Mouse (Mus musculus) hindbrain, embryonic 14.5 days (tissue): Measurements from ENCODE around the gene 4930524J08Rik. TPM values are rescaled to one million over a fixed set of nuclear protein-coding genes. Genes with fewer than 3 reads are reported as not detected.

ENCODE experiments used
- ATAC-seq: fragments of 200-750 bp; cut with Nextera tagmentation; 2 replicates; pipeline ENCODE4 v1.8.0; 2017; ENCODE audit warnings: moderate number of reproducible peaks, mild to moderate bottlenecking, moderate TSS enrichment, moderate library complexity; ENCODE audit not compliant: low FRiP score
- DNase-seq: peaks from one replicate; pipeline ENCODE4 v3.0.0-alpha.2; 2015; ENCODE audit warnings: low spot score
- H3K27ac ChIP-seq: fragments of 300-500 bp; sonication (generic); 2 replicates; pipeline ENCODE4 v1.5.1; 2014; ENCODE audit warnings: mild to moderate bottlenecking, moderate library complexity
- H3K27me3 ChIP-seq: fragments of 300-500 bp; sonication (generic); 2 replicates; pipeline ENCODE4 v1.6.1; 2014; ENCODE audit warnings: mild to moderate bottlenecking, low read length, mixed read lengths; ENCODE audit not compliant: control insufficient read depth, insufficient read depth
- H3K36me3 ChIP-seq: fragments of 300-500 bp; sonication (generic); replicated peaks from 2 replicates; pipeline ENCODE4 v1.6.1; 2014; ENCODE audit not compliant: control insufficient read depth, insufficient read depth
- H3K4me1 ChIP-seq: fragments of 300-500 bp; sonication (generic); replicated peaks from 2 replicates; pipeline ENCODE4 v1.6.1; 2014; ENCODE audit warnings: antibody characterized with exemption, low read length, mixed read lengths; ENCODE audit not compliant: control insufficient read depth, insufficient read depth
- H3K4me2 ChIP-seq: fragments of 300-500 bp; sonication (generic); replicated peaks from 2 replicates; pipeline ENCODE4 v1.6.1; 2014; ENCODE audit warnings: mild to moderate bottlenecking, moderate library complexity
- H3K4me3 ChIP-seq: fragments of 300-500 bp; sonication (generic); replicated peaks from 2 replicates; pipeline ENCODE4 v1.5.1; 2014; ENCODE audit warnings: mild to moderate bottlenecking, low read length
- H3K9ac ChIP-seq: fragments of 300-500 bp; sonication (generic); 2 replicates; pipeline ENCODE4 v1.6.1; 2014
- H3K9me3 ChIP-seq: fragments of 300-500 bp; sonication (generic); 2 replicates; pipeline ENCODE4 v1.6.1; 2016; ENCODE audit warnings: low read length; ENCODE audit not compliant: control insufficient read depth
- WGBS: fragments of 180-500 bp; shearing (Covaris S2); extraction: QIAGEN DNeasy Blood & Tissue Kit; methylation state at CpG from one replicate; pipeline ENCODE4 v1.1.7; 2014; 5-methylcytosine and 5-hydroxymethylcytosine counted together
- polyA plus RNA-seq: library from polyadenylated mRNA; unstranded; fragments of >200 nt; fragmentation: Nextera tagmentation; extraction: Ambion mirVana; gene quantifications from 2 replicates; pipeline ENCODE4 v1.2.1, GENCODE M21; 2014

The 4930524J08Rik gene
- 3.4 and 4.0 TPM in 2 replicates for polyA plus RNA-seq

- Histone ChIP-seq H3K4me1 (peaks cover 30% of the 10 kb centered on the region), H3K4me3 (peak within 1 kb of the TSS; percentile 96), H3K27me3 (no peaks in the 10 kb centered on the region), H3K27ac (peak within 1 kb of the TSS; percentile 98), H3K36me3 (no peaks in the 10 kb centered on the region), H3K4me2 (peak within 1 kb of the TSS; percentile 72), H3K9ac (peak within 1 kb of the TSS; percentile 99), H3K9me3 (no peaks in the 10 kb centered on the region)
- ATAC-seq, result peak; percentile 99
- WGBS, result under 1% methylated on average over 80 of the region's 97 CpGs
- DNase-seq, result peak; percentile 97
Measured at GRCm38 (mm10) chr5:99978699-99979442, at the start of gene 4930524J08Rik, which contains the start of gene Hnrnpd. Gene 4930524J08Rik (plus strand): TSS chr5:99979061. Gene Hnrnpd (minus strand): TSS chr5:99978938.

GRCm38 (mm10) chr5:99931910-99932309, 47.0 kb upstream of the 4930524J08Rik start:
- ATAC-seq (no peak), DNase-seq (no peak)
- Histone ChIP-seq H3K27me3 (no peaks in the 10 kb centered on the region), H3K4me3 (no peak overlapping the region), H3K27ac (no peak overlapping the region), H3K4me2 (no peak overlapping the region), H3K4me1 (no peaks in the 10 kb centered on the region), H3K9me3 (no peaks in the 10 kb centered on the region), H3K9ac (no peak overlapping the region), H3K36me3 (no peaks in the 10 kb centered on the region)
- 84% methylated on average over 6 of the region's 6 CpGs for WGBS

GRCm38 (mm10) chr5:99939440-99939839, 39.4 kb upstream of the 4930524J08Rik start:
- ATAC-seq (no peak), DNase-seq (no peak)
- Histone ChIP-seq H3K9me3 (peaks cover 5% of the 10 kb centered on the region; the same call in 1 of the 2 replicates), H3K4me2 (no peak overlapping the region), H3K9ac (no peak overlapping the region), H3K4me3 (no peak overlapping the region), H3K4me1 (no peaks in the 10 kb centered on the region), H3K27ac (no peak overlapping the region), H3K36me3 (no peaks in the 10 kb centered on the region), H3K27me3 (no peaks in the 10 kb centered on the region)
- 71% methylated on average over 3 of the region's 3 CpGs for WGBS

GRCm38 (mm10) chr5:99941273-99941672, 37.6 kb upstream of the 4930524J08Rik start:
- Histone ChIP-seq H3K27ac (no peak overlapping the region), H3K27me3 (no peaks in the 10 kb centered on the region), H3K36me3 (no peaks in the 10 kb centered on the region), H3K9me3 (peaks cover 15% of the 10 kb centered on the region), H3K4me2 (no peak overlapping the region), H3K4me1 (no peaks in the 10 kb centered on the region), H3K9ac (no peak overlapping the region), H3K4me3 (no peak overlapping the region)
- 81% methylated on average over 10 of the region's 10 CpGs for WGBS
- ATAC-seq (no peak), DNase-seq (no peak)

- H3K4me1 ChIP-seq, result no peaks in the 10 kb centered on the region
- peaks cover 15% of the 10 kb centered on the region for H3K9me3 ChIP-seq
- no peak overlapping the region for H3K4me3 ChIP-seq
- no peaks in the 10 kb centered on the region for H3K27me3 ChIP-seq
- no peaks in the 10 kb centered on the region for H3K36me3 ChIP-seq
- no peak for ATAC-seq
- no peak for DNase-seq
- 35% methylated on average over 10 of the region's 10 CpGs for WGBS
- H3K27ac ChIP-seq, result no peak overlapping the region
- no peak overlapping the region for H3K4me2 ChIP-seq
- H3K9ac ChIP-seq, result no peak overlapping the region
Measured at GRCm38 (mm10) chr5:99941776-99942502, 36.9 kb upstream of the 4930524J08Rik start.

GRCm38 (mm10) chr5:99952513-99952912, 26.3 kb upstream of the 4930524J08Rik start:
- ATAC-seq (no peak), DNase-seq (no peak)
- Histone ChIP-seq H3K36me3 (peaks cover 6% of the 10 kb centered on the region), H3K4me2 (no peak overlapping the region), H3K27me3 (no peaks in the 10 kb centered on the region), H3K9me3 (no peaks in the 10 kb centered on the region), H3K4me3 (no peak overlapping the region), H3K4me1 (no peaks in the 10 kb centered on the region), H3K27ac (no peak overlapping the region), H3K9ac (no peak overlapping the region)
- WGBS, result 81% methylated on average over 5 of the region's 5 CpGs

- Histone ChIP-seq H3K4me1 (no peaks in the 10 kb centered on the region), H3K27ac (no peak overlapping the region), H3K9me3 (no peaks in the 10 kb centered on the region), H3K4me3 (no peak overlapping the region), H3K9ac (no peak overlapping the region), H3K27me3 (no peaks in the 10 kb centered on the region), H3K4me2 (no peak overlapping the region), H3K36me3 (peaks cover 17% of the 10 kb centered on the region)
- peak; percentile 40; the same call in 1 of the 2 replicates for ATAC-seq
- 8% methylated on average over 1 of the region's 1 CpGs for WGBS
- DNase-seq, result no peak
Measured at GRCm38 (mm10) chr5:99953883-99954282, 25.0 kb upstream of the 4930524J08Rik start.

- H3K27ac ChIP-seq, result no peak overlapping the region
- no peaks in the 10 kb centered on the region for H3K4me1 ChIP-seq
- no peak for ATAC-seq
- no peak overlapping the region for H3K4me2 ChIP-seq
- H3K9ac ChIP-seq, result no peak overlapping the region
- H3K27me3 ChIP-seq, result no peaks in the 10 kb centered on the region
- DNase-seq, result no peak
- 94% methylated on average over 1 of the region's 1 CpGs for WGBS
- H3K9me3 ChIP-seq, result no peaks in the 10 kb centered on the region
- H3K36me3 ChIP-seq, result peaks cover 57% of the 10 kb centered on the region
- H3K4me3 ChIP-seq, result no peak overlapping the region
Measured at GRCm38 (mm10) chr5:99958666-99959065, 20.2 kb upstream of the 4930524J08Rik start.

GRCm38 (mm10) chr5:99959236-99959936, 19.5 kb upstream of the 4930524J08Rik start:
- Histone ChIP-seq H3K9ac (no peak overlapping the region), H3K4me3 (no peak overlapping the region), H3K36me3 (peaks cover 64% of the 10 kb centered on the region), H3K27ac (no peak overlapping the region), H3K27me3 (no peaks in the 10 kb centered on the region), H3K4me2 (no peak overlapping the region), H3K9me3 (no peaks in the 10 kb centered on the region), H3K4me1 (no peaks in the 10 kb centered on the region)
- ATAC-seq (no peak), DNase-seq (no peak)
- 78% methylated on average over 2 of the region's 2 CpGs for WGBS
